Mouse (Mus musculus) leukemia stem cell, adult 10-12 weeks (primary cell): ENCODE measurements around the gene Gm281. TPM values are rescaled to one million over a fixed set of nuclear protein-coding genes. Genes with fewer than 3 reads are reported as not detected.

ENCODE experiments used
- polyA plus RNA-seq: library from polyadenylated mRNA; stranded (reverse); fragments of >175 nt; gene quantifications from 2 replicates; pipeline ENCODE4 v1.2.3, GENCODE M21; 2012; ENCODE audit warnings: low replicate concordance

The Gm281 gene
- polyA plus RNA-seq: not detected in 2 replicates

DNA sequence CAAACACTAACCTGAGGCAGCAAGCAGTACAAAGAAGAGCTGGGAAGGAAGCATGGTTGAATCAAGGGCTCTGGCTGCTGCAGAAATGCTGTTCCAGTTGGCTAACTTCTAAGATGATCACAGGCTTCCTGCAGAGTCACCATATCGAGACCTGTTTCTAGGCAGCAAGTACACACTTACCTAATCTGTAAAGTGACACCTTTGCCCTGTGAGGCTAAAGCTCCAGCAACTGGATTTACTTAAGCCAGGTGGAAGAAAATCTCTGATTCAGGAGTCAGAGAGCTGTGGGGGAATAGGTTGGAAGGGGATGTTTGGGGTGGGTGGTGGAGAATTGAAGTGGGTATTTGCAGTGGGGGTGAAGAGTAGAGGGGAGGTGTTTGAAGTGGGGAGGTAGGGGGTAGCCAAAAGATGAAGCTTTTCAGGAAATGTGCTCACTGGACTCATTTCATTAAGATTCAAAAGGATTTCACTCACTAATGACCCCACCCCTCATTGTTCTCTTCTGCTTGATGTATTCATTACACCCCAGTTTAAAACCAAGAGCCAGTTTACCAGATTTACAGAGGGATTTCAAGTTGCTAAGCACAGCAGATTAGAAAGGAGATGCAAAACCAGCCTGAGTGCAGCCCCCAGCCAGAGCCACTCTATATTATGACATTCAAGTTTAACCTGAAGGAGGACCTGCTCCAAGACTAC, at the start of gene Gm281:
Gene Gm281 (minus strand): TSS at position 92 of the 696 bp plus-strand sequence.

DNA sequence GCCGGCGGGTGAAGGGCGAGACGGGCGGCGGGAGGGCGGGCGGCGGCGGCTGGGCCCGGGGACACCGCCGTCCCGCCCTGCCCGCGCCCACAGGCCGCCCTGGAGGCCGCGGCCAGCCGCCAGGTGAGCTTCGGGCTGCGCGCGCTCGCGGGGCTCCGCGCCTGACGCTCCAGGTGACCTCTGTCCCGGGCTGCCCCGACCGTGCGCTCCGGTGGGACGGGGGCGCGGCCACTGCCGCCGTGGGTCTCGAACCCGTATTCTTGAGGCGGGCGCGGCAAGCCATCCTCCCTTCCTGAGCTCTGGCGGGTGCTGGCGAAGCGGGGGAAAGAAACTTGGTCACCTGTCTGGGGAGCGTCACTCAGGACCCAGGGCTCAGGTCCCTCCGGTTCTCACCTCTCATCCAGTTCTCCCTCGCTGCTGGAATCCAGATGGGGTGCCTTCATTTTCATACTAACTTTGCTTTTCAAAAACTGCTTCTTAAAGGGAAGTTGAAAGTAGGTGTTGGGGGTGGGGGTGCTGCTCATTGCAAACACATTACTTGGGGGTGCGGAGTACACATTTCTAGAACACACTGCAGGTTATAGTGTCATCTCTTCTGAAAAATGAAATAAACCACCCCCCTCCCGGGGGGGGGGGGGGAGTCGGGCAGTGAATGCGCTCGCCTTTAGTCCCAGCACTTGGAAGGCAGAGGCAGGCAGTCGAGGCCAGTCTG, 47.3 kb upstream of the Gm281 start, which contains the start of the genes Atxn7 and Thoc7:
Gene Atxn7 (plus strand): TSS at position 40 of the 712 bp plus-strand sequence.
Gene Thoc7 (minus strand): TSS at position 452 of the 712 bp plus-strand sequence.

Other genes with a start within 250 kb of the Gm281 start
- gene Sntn, start 243.6 kb downstream of the Gm281 start, polyA plus RNA-seq: not detected in 2 replicates
- gene Atxn7, start 47.0 kb upstream of the Gm281 start, polyA plus RNA-seq: 11.5 and 26.4 TPM in 2 replicates
- 3.3 and 6.3 TPM in 2 replicates for gene Thoc7, start 47.4 kb upstream of the Gm281 start, polyA plus RNA-seq
- 42.1 and 52.2 TPM in 2 replicates for gene Psmd6, start 206.5 kb upstream of the Gm281 start, polyA plus RNA-seq